Mouse (Mus musculus) C2C12 (cell line): ENCODE data around the gene Siah1b.

Experiments
- CEBPB ChIP-seq: IDR thresholded peaks from one replicate; pipeline ENCODE4 v1.6.1; 2011; ENCODE audit warnings: low read depth, mild to moderate bottlenecking, control low read depth, moderate library complexity
- CTCF ChIP-seq: IDR thresholded peaks from one replicate; pipeline ENCODE4 v1.5.1; 2011; ENCODE audit not compliant: control insufficient read depth, insufficient read depth, insufficient read length
- FOSL1 ChIP-seq: IDR thresholded peaks from one replicate; pipeline ENCODE4 v1.8.0; 2011; ENCODE audit warnings: mild to moderate bottlenecking, low read length; ENCODE audit not compliant: poor library complexity, insufficient read depth, severe bottlenecking
- MAX ChIP-seq: IDR thresholded peaks from one replicate; pipeline ENCODE4 v1.6.1; 2011; ENCODE audit warnings: mild to moderate bottlenecking, control low read depth
- MYOD1 ChIP-seq: IDR thresholded peaks from one replicate; pipeline ENCODE4 v1.6.1; 2011; ENCODE audit warnings: low read depth; ENCODE audit not compliant: control insufficient read depth, insufficient read length
- MYOG ChIP-seq: IDR thresholded peaks from one replicate; pipeline ENCODE4 v1.6.1; 2011; ENCODE audit not compliant: control insufficient read depth, insufficient read length; ENCODE audit errors: extremely low read depth
- USF1 ChIP-seq: IDR thresholded peaks from one replicate; pipeline ENCODE4 v1.6.1; 2011; ENCODE audit warnings: low read depth, mild to moderate bottlenecking, control low read depth, moderate library complexity

DNA sequence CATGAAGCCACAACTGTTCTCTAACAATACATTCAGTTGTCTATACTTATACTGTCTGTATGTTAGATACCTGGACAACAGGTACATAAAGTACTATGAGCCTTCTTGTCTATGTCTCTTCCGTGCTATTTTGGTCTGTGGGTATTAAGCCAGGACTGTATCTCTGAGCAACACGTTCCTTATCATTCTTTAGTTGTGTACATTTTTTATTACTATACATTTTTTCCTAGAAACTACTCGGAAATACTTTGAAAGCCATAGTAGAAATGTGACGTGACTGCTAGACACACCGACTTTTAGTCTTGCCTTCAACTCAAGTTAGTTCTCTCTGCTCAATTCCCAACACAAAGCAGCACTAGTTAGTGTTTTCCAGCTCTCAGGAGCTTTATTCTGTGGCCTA is 17.1 kb upstream of the Siah1b start:
- TF ChIP-seq CTCF: no peak
- TF ChIP-seq USF1: no peak
- TF ChIP-seq CEBPB: no peak
- TF ChIP-seq MAX: no peak
- no peak for TF ChIP-seq MYOD1
- TF ChIP-seq FOSL1: no peak
- TF ChIP-seq MYOG: no peak
